Mouse (Mus musculus) CH12.LX (cell line): ENCODE measurements around the gene Gimap9. TPM values are rescaled to one million over a fixed set of nuclear protein-coding genes. Genes with fewer than 3 reads are reported as not detected.
A peak's percentile ranks its signal among the peaks of the same experiment; 100 is the strongest.

Experiments used
- DNase-seq: peaks from one replicate; pipeline ENCODE4 v3.0.0-alpha.2; 2013; ENCODE audit errors: extremely low read depth
- H3K27ac ChIP-seq: 2 replicates; pipeline ENCODE4 v1.5.1; 2012; ENCODE audit warnings: low read depth, mild to moderate bottlenecking, control low read depth, moderate library complexity; ENCODE audit not compliant: insufficient read depth
- H3K27me3 ChIP-seq: replicated peaks from 2 replicates; pipeline ENCODE3; 2012; ENCODE audit warnings: inconsistent platforms
- H3K36me3 ChIP-seq, 2 experiments: replicated peaks in 1 of 2; 2 replicates each; pipeline versions ENCODE3 to v1.6.1; 2012; ENCODE audit warnings: inconsistent platforms in 1 of 2, low read length in 1 of 2, mild to moderate bottlenecking in 1 of 2, mixed read lengths in 1 of 2, moderate library complexity in 1 of 2; ENCODE audit not compliant: control insufficient read depth in 1 of 2, insufficient read depth in 1 of 2
- H3K4me1 ChIP-seq, 2 experiments: 2 replicates each; pipeline ENCODE4 v1.6.1; 2012; ENCODE audit warnings: inconsistent platforms in 1 of 2, moderate library complexity in 1 of 2; ENCODE audit not compliant: insufficient read depth in 2 of 2, control insufficient read depth in 1 of 2
- H3K4me2 ChIP-seq: 2 replicates; pipeline ENCODE4 v1.6.1; 2012; ENCODE audit warnings: low read depth, mild to moderate bottlenecking, control low read depth; ENCODE audit not compliant: poor library complexity, insufficient read depth, severe bottlenecking
- H3K4me3 ChIP-seq, 3 experiments: fragments of 150-350 bp in 1 of 3; sonication (generic) in 1 of 3; replicated peaks in 1 of 3; 2 replicates each; pipeline versions ENCODE3 to v1.5.1; 2011 to 2012; ENCODE audit warnings: low read depth in 2 of 3, low read length in 2 of 3, mild to moderate bottlenecking in 2 of 3, moderate library complexity in 2 of 3, control low read depth in 1 of 3, improper control_type of control experiment in 1 of 3, inconsistent platforms in 1 of 3, mixed read lengths in 1 of 3; ENCODE audit not compliant: poor library complexity in 1 of 3
- H3K79me2 ChIP-seq: replicated peaks from 2 replicates; pipeline ENCODE4 v1.6.1; 2012; ENCODE audit warnings: mild to moderate bottlenecking, moderate library complexity; ENCODE audit not compliant: control insufficient read depth, poor library complexity, insufficient read depth, severe bottlenecking; ENCODE audit errors: extremely low read depth
- H3K9ac ChIP-seq: 2 replicates; pipeline ENCODE4 v1.6.1; 2012; ENCODE audit warnings: low read depth, mild to moderate bottlenecking, control low read depth, moderate library complexity; ENCODE audit not compliant: insufficient read depth
- H3K9me3 ChIP-seq: replicated peaks from 2 replicates; pipeline ENCODE3; 2012; ENCODE audit warnings: low read length, inconsistent platforms, mixed read lengths
- BHLHE40 ChIP-seq: IDR thresholded peaks from 2 replicates; pipeline ENCODE4 v1.6.1; 2011; ENCODE audit warnings: mild to moderate bottlenecking, low read depth, low read length, improper control_type of control experiment
- CHD1 ChIP-seq: IDR thresholded peaks from 2 replicates; pipeline ENCODE4 v1.6.1; 2012; ENCODE audit warnings: low read depth, low read length, improper control_type of control experiment, inconsistent platforms
- EP300 ChIP-seq: IDR thresholded peaks from 2 replicates; pipeline ENCODE4 v1.6.1; 2011; ENCODE audit warnings: low read length, improper control_type of control experiment
- ETS1 ChIP-seq: conservative IDR thresholded peaks from 2 replicates; pipeline ENCODE4 v1.6.1; 2012; ENCODE audit warnings: low read depth, mild to moderate bottlenecking, inconsistent platforms, low read length, improper control_type of control experiment, moderate library complexity
- GABPA ChIP-seq: IDR thresholded peaks from 2 replicates; pipeline ENCODE4 v1.6.1; 2012; ENCODE audit warnings: low read depth, low read length, improper control_type of control experiment, inconsistent platforms; ENCODE audit not compliant: insufficient replicate concordance
- HCFC1 ChIP-seq: IDR thresholded peaks from 2 replicates; pipeline ENCODE4 v1.6.1; 2012; ENCODE audit warnings: low read depth, mild to moderate bottlenecking, inconsistent platforms, low read length, improper control_type of control experiment
- IRF4 ChIP-seq: IDR thresholded peaks from 2 replicates; pipeline ENCODE4 v1.6.1; 2014; ENCODE audit warnings: low read depth, mild to moderate bottlenecking, inconsistent platforms, low read length, improper control_type of control experiment
- JUN ChIP-seq: IDR thresholded peaks from 2 replicates; pipeline ENCODE4 v1.6.1; 2011; ENCODE audit warnings: low read depth, mild to moderate bottlenecking, low read length, improper control_type of control experiment, moderate library complexity; ENCODE audit not compliant: insufficient read depth
- JUND ChIP-seq: conservative IDR thresholded peaks from 2 replicates; pipeline ENCODE4 v1.6.1; 2011; ENCODE audit warnings: low read depth, low read length, improper control_type of control experiment
- KAT2A ChIP-seq: IDR thresholded peaks from 2 replicates; pipeline ENCODE4 v1.6.1; 2012; ENCODE audit warnings: low read length, improper control_type of control experiment, inconsistent platforms; ENCODE audit not compliant: insufficient replicate concordance
- MEF2A ChIP-seq: IDR thresholded peaks from 2 replicates; pipeline ENCODE4 v1.6.1; 2014; ENCODE audit warnings: low read depth, mild to moderate bottlenecking, inconsistent platforms, low read length, improper control_type of control experiment, borderline replicate concordance
- NELFE ChIP-seq: IDR thresholded peaks from 2 replicates; pipeline ENCODE4 v1.6.1; 2011; ENCODE audit warnings: low read depth, low read length, improper control_type of control experiment
- NRF1 ChIP-seq: IDR thresholded peaks from 2 replicates; pipeline ENCODE4 v1.6.1; 2014; ENCODE audit warnings: low read depth, mild to moderate bottlenecking, inconsistent platforms, low read length, improper control_type of control experiment, moderate library complexity
- PAX5 ChIP-seq: IDR thresholded peaks from 2 replicates; pipeline ENCODE4 v1.6.1; 2012; ENCODE audit warnings: low read length, inconsistent platforms, mixed read lengths
- POLR2A ChIP-seq: IDR thresholded peaks from 2 replicates; pipeline ENCODE4 v1.6.1; 2011; ENCODE audit warnings: low read depth, mild to moderate bottlenecking, improper control_type of control experiment, low read length
- RAD21 ChIP-seq: IDR thresholded peaks from 2 replicates; pipeline ENCODE4 v1.6.1; 2011; ENCODE audit warnings: low read depth, mild to moderate bottlenecking, low read length, improper control_type of control experiment, moderate library complexity
- SMC3 ChIP-seq: IDR thresholded peaks from 2 replicates; pipeline ENCODE4 v1.6.1; 2011; ENCODE audit warnings: low read depth, low read length, improper control_type of control experiment
- TBP ChIP-seq: conservative IDR thresholded peaks from 2 replicates; pipeline ENCODE4 v1.6.1; 2011; ENCODE audit warnings: low read depth, low read length, improper control_type of control experiment
- USF1 ChIP-seq: IDR thresholded peaks from 2 replicates; pipeline ENCODE4 v1.6.1; 2014; ENCODE audit warnings: low read depth, mild to moderate bottlenecking, inconsistent platforms, low read length, improper control_type of control experiment
- USF2 ChIP-seq: conservative IDR thresholded peaks from 2 replicates; pipeline ENCODE4 v1.6.1; 2011; ENCODE audit warnings: low read depth, low read length, improper control_type of control experiment
- ZC3H11A ChIP-seq: IDR thresholded peaks from 2 replicates; pipeline ENCODE4 v1.6.1; 2012; ENCODE audit warnings: low read depth, mild to moderate bottlenecking, inconsistent platforms, low read length, improper control_type of control experiment
- ZKSCAN1 ChIP-seq: IDR thresholded peaks from 2 replicates; pipeline ENCODE4 v1.6.1; 2012; ENCODE audit warnings: low read depth, inconsistent platforms, low read length, improper control_type of control experiment, borderline replicate concordance
- dilution Hi-C: fragments of 300-500 bp; cut with MboI; formaldehyde crosslinking; loops from 2 replicates; pipeline ENCODE4 v1.14.3; 2020; ENCODE audit warnings: low sequenced_read_pairs; ENCODE audit not compliant: extremely low pct_unique_long_range_greater_than_20kb, extremely low pct_ligation_motif_present
- in situ Hi-C: fragments of 300-500 bp; cut with MboI; formaldehyde crosslinking; loops from 3 replicates; pipeline ENCODE4 v1.14.3; 2019; ENCODE audit warnings: low sequenced_read_pairs, low pct_ligation_motif_present, low pct_unique_long_range_greater_than_20kb, mixed read lengths
- polyA plus RNA-seq: library from polyadenylated mRNA; unstranded; fragments of >175 nt; gene quantifications from 2 replicates; pipeline ENCODE4 v1.2.1, GENCODE M21; 2012; ENCODE audit warnings: low read depth; ENCODE audit not compliant: insufficient read length
- total RNA-seq, 2 experiments: library from RNA; depleted of rRNA; stranded (reverse); fragments of 300-350 nt in 1 of 2; fragments of >200 nt in 1 of 2; gene quantifications; 2 replicates each; pipeline ENCODE4 v1.2.3; 2012 to 2014

Gimap9 gene
- total and polyA plus RNA-seq, 3 experiments: 31.0 to 75.1 (median 46.1) TPM

DNA sequence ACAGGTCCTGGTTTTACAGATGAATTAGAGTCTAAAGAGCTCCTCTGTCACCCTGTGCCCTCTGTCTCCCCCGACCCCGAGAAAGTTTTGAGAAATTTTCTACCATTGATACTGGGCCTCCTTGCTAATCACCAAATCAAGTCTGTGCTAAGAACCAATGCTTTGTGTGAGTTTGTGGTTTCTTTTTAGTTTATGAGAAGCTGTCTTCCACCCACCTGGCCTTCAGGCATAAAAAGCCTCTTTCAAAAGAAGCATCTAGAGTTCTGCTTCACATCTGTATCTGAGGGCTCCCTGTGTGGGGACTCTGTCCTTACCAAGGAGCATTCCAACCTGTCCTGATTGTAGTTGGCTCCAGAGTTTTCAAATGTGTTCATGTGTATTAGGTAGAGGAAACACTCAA lies 9.3 kb downstream of the Gimap9 start:
- in situ Hi-C loops: no loop called here
- Histone ChIP-seq H3K27me3 (no peaks in the 10 kb centered on the region), H3K4me2 (peak overlapping the region; percentile 96), H3K9me3 (no peaks in the 10 kb centered on the region), H3K4me1 (peaks cover 10 to 71% of the 10 kb centered on the region in 2 experiments), H3K36me3 (peaks cover 8 to 20% of the 10 kb centered on the region in 2 experiments), H3K27ac (peak overlapping the region; percentile 97), H3K4me3 (peak overlapping the region; percentile 56 to 76 (median 63)), H3K9ac (peak overlapping the region; percentile 96), H3K79me2 (peaks cover 44% of the 10 kb centered on the region)
- TF ChIP-seq USF2 (no peak), TBP (no peak), MEF2A (no peak), PAX5 (no peak), ZKSCAN1 (no peak), USF1 (no peak), POLR2A (no peak), BHLHE40 (no peak), ETS1 (no peak), NELFE (no peak), CHD1 (peak; percentile 81; the same call in 1 of the 2 replicates), HCFC1 (no peak), RAD21 (no peak), IRF4 (no peak), NRF1 (0 out of 2 replicates have a peak, but pooled peaks have one; percentile 14), KAT2A (no peak), GABPA (no peak), ZC3H11A (no peak), SMC3 (no peak), EP300 (0 out of 2 replicates have a peak, but pooled peaks have one; percentile 11), JUND (no peak), JUN (no peak)
- no peak for DNase-seq
- dilution Hi-C loops: no loop called here
